Mouse (Mus musculus): ENCODE data around the gene Ppp1ca.

DNA sequence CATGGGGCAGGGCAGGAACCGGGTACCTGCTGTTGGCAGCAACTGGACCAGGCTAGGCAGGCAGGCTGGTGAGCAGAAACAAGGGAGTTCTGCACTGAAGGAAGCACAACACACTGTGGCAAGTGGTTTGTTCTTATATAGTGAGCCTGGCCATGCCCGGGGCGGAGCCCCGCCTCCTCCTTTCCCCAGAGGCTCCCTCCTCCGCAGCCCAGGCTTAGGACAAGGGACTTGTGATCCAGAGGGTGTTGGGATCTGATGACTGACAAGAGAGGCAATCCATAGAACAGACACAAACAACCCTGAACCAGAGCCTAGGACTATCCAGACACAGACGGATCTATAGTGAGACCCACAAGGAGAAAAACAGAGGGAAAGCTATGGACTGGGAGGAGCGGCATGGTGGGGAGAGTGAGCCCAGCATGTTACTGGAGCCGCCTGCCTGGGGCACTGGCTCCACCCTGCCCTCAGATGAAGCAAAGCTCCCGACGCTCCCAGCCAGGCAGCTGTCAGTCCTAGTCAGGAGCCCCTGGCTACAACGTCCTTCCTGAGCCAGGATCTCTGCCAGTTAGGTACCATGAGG lies 16.4 kb upstream of the Ppp1ca start, which contains the start of gene Carns1:
- TF ChIP-seq MAX (IDR thresholded peaks at IDR 0.05): no peak
- TF ChIP-seq CTCF (IDR thresholded peaks at IDR 0.05; ENCODE audit: control insufficient read depth, insufficient read depth, insufficient read length): no peak
- TF ChIP-seq MYOG (IDR thresholded peaks at IDR 0.05; ENCODE audit: control insufficient read depth, extremely low read depth, insufficient read length): no peak
- TF ChIP-seq USF1 (IDR thresholded peaks at IDR 0.05; ENCODE audit: low read depth): no peak
